Mouse (Mus musculus) central nervous system, embryonic 11.5 days (tissue): ENCODE results near the gene Pbdc1. TPM values are rescaled to one million over a fixed set of nuclear protein-coding genes. Genes with fewer than 3 reads are reported as not detected.

Experiments used
- polyA plus RNA-seq: library from polyadenylated mRNA; depleted of rRNA; stranded (reverse); fragments of >200 nt; gene quantifications from 2 replicates; pipeline ENCODE4 v1.2.3, GENCODE M21; 2012; rRNA removed

Gene Pbdc1
- polyA plus RNA-seq = 36.1 and 54.9 TPM in 2 replicates

DNA sequence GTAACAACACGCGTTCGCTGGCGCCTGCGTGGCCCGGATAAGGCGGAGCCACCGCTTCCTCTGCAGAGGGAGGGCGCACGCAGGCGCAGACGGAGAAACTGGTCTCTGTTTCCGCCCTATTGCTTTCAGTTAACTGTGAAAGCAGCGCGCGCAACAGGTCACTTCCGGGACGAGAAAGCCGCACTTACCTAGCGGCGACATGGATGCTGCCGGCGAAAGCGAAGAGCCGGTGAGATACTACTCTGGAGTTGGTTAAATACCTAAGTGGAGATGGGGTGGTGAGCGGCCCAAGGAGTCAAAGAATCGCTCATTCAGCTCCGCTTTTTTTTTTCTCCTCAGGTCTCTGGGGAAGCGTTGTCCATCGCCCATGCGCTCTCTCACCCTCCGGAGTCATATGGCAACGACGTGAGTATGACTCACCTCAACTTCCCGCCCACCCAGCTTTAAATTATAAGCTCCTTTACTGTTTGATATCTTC is at the start of gene Pbdc1:
Pbdc1 (plus strand) TSS at position 142 of the 478 bp plus-strand sequence.

DNA sequence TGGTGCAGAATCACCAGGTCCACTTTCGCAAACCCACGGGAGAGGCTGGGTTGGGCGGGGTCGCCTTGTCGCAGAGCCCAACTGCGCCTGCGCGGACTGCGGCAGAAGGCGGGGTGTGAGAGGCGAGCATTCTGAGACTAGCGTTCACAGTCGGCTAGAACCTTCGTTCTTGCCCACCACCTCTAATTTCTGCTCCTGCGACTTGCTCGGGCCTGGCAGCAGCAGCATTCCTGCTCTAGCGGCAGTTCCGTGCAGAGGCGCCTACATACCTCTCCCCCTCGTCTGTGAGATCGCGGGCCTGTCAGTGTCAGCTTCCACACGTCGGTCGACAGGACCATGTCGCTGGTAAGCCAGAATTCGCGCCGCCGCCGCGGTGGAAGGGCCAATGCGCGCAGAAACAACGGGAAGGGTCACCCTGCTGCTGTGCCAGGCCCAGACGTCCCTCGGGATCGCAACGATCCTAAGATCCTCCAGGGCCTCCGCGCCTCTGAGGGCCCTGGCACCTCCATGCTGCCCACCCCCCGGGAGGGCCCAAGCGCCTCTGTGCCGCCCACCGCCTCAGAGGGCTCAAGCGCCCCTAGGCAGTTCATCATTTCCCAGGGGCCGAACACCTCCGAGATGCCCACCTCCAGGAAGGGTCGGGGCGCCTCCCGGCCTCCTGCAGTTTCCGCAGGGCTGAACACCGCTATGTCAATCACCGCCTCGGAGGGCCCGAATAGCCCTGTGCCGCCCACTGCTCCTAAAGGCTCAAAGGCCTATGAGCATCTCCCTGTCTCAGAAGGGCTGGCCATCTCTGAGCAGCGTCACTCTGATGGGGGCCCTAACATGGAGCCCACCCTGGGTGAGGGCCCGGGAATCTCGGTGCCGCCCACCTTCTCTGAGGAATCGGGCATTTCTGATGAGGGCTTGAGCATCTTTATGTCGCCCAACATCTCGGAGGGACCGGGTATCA is 41.0 kb downstream of the Pbdc1 start, which contains the start of gene Magee1:
Magee1 (plus strand) TSS at position 104 of the 952 bp plus-strand sequence.

Other genes with a start within 250 kb of the Pbdc1 start
- 2.7 and 3.1 TPM in 2 replicates for gene Magee2, start 222.5 kb upstream of the Pbdc1 start, polyA plus RNA-seq
- gene Magee1, start 40.6 kb downstream of the Pbdc1 start, polyA plus RNA-seq = 25.8 and 26.1 TPM in 2 replicates